Mouse (Mus musculus) cortical plate, adult 2 months (tissue): Measurements from ENCODE around the gene Acbd3.

Experiments
- CTCF ChIP-seq: fragments of 200-500 bp; IDR thresholded peaks from 2 replicates; pipeline ENCODE4 v1.5.1; 2011; ENCODE audit warnings: mild to moderate bottlenecking, control low read depth, low read length; ENCODE audit not compliant: insufficient read depth; ENCODE audit errors: extremely low read depth
- POLR2A ChIP-seq: fragments of 200-500 bp; IDR thresholded peaks from 2 replicates; pipeline ENCODE4 v1.6.1; 2011; ENCODE audit warnings: mild to moderate bottlenecking, low read length, control low read depth; ENCODE audit not compliant: insufficient read depth; ENCODE audit errors: extremely low read depth

GRCm38 (mm10) chr1:180800022-180800421 is 74.2 kb downstream of the Acbd3 start:
- TF ChIP-seq CTCF = no peak
- no peak for TF ChIP-seq POLR2A
